Mouse (Mus musculus) lung, embryonic 16.5 days (tissue): ENCODE measurements around the gene Pcca. TPM values are rescaled to one million over a fixed set of nuclear protein-coding genes. Genes with fewer than 3 reads are reported as not detected.
"Not testable (repeated sequence)": the region's sequence is repeated elsewhere in the genome, so short reads cannot be mapped to it uniquely, and the experiment has no call there.

Source experiments
- ATAC-seq: fragments of 200-750 bp; cut with Nextera tagmentation; 2 replicates; pipeline ENCODE4 v1.8.0; 2017; ENCODE audit warnings: low read depth, mild to moderate bottlenecking, moderate library complexity
- H3K27ac ChIP-seq: fragments of 300-500 bp; sonication (generic); 2 replicates; pipeline ENCODE4 v1.5.1; 2014; ENCODE audit warnings: mild to moderate bottlenecking, control low read depth, low read length
- H3K27me3 ChIP-seq: fragments of 300-500 bp; sonication (generic); 2 replicates; pipeline ENCODE4 v1.6.1; 2014; ENCODE audit warnings: low read depth, low read length, mixed read lengths; ENCODE audit not compliant: control insufficient read depth, insufficient read depth
- H3K36me3 ChIP-seq: fragments of 300-500 bp; sonication (generic); 2 replicates; pipeline ENCODE4 v1.6.1; 2014; ENCODE audit warnings: low read length; ENCODE audit not compliant: control insufficient read depth, insufficient read depth
- H3K4me1 ChIP-seq: fragments of 300-500 bp; sonication (generic); replicated peaks from 2 replicates; pipeline ENCODE4 v1.6.1; 2014; ENCODE audit warnings: low read length, mixed read lengths; ENCODE audit not compliant: control insufficient read depth, insufficient read depth
- H3K4me2 ChIP-seq: fragments of 300-500 bp; sonication (generic); 2 replicates; pipeline ENCODE4 v1.6.1; 2014; ENCODE audit warnings: low read depth, low read length, control low read depth
- H3K4me3 ChIP-seq: fragments of 300-500 bp; sonication (generic); 2 replicates; pipeline ENCODE4 v1.5.1; 2014; ENCODE audit warnings: mild to moderate bottlenecking, low read length, control low read depth
- H3K9ac ChIP-seq: fragments of 300-500 bp; sonication (generic); 2 replicates; pipeline ENCODE4 v1.6.1; 2014; ENCODE audit warnings: low read length, control low read depth
- H3K9me3 ChIP-seq: fragments of 300-500 bp; sonication (generic); 2 replicates; pipeline ENCODE4 v1.6.1; 2016; ENCODE audit warnings: low read length; ENCODE audit not compliant: control insufficient read depth
- WGBS: fragments of 180-500 bp; shearing (Covaris S2); extraction: QIAGEN DNeasy Blood & Tissue Kit; methylation state at CpG from one replicate; pipeline ENCODE4 v1.1.7; 2014; 5-methylcytosine and 5-hydroxymethylcytosine counted together
- polyA plus RNA-seq: library from polyadenylated mRNA; unstranded; fragments of >200 nt; fragmentation: Nextera tagmentation; extraction: Ambion mirVana; gene quantifications from 2 replicates; pipeline ENCODE4 v1.2.1, GENCODE M21; 2015

Pcca gene
- polyA plus RNA-seq, 1 experiment from 2014 or later, result 19.0 TPM

DNA sequence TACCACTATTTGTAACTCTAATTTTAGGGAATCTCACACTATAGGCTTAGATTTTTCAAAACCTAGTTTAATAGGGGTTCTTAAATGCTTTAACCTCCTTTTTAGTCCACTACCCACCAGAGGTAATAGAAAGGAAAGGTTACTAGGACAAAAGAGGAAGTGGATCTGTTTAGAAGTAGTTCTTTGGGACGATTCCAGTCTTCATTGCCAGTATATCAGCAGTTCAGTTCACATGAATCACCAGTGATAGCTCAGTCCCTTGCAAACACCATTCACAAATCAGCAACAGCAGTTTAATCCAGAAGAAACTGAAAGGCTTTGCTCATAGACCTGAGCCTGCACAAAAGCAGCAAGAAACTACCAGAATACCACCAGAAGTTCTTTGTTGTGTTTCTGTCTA is 14.8 kb downstream of the Pcca start:
- H3K4me2 ChIP-seq, result no peak overlapping the region
- H3K4me3 ChIP-seq, result no peak overlapping the region
- no peaks in the 10 kb centered on the region for H3K36me3 ChIP-seq
- H3K27me3 ChIP-seq, result no peaks in the 10 kb centered on the region
- 74% methylated on average over 1 of the region's 1 CpGs for WGBS
- H3K9me3 ChIP-seq, result peaks cover 2% of the 10 kb centered on the region; the same call in 1 of the 2 replicates
- no peak for ATAC-seq
- no peak overlapping the region for H3K9ac ChIP-seq
- H3K4me1 ChIP-seq, result no peaks in the 10 kb centered on the region
- no peak overlapping the region for H3K27ac ChIP-seq

- Histone ChIP-seq H3K4me2 (no peak overlapping the region), H3K36me3 (no peaks in the 10 kb centered on the region), H3K9ac (no peak overlapping the region), H3K27me3 (no peaks in the 10 kb centered on the region), H3K27ac (no peak overlapping the region), H3K9me3 (peaks cover 2% of the 10 kb centered on the region; the same call in 1 of the 2 replicates), H3K4me3 (no peak overlapping the region), H3K4me1 (no peaks in the 10 kb centered on the region)
- no peak for ATAC-seq
- 56% methylated on average over 7 of the region's 7 CpGs for WGBS
Observed at GRCm38 (mm10) chr14:122552761-122553445, 18.8 kb downstream of the Pcca start.

GRCm38 (mm10) chr14:122557353-122557752 is 23.2 kb downstream of the Pcca start:
- ATAC-seq, result no peak
- Histone ChIP-seq H3K27ac (no peak overlapping the region), H3K9ac (no peak overlapping the region), H3K9me3 (no peaks in the 10 kb centered on the region), H3K4me1 (no peaks in the 10 kb centered on the region), H3K27me3 (no peaks in the 10 kb centered on the region), H3K4me3 (no peak overlapping the region), H3K4me2 (no peak overlapping the region), H3K36me3 (no peaks in the 10 kb centered on the region)
- WGBS, result 84% methylated on average over 9 of the region's 9 CpGs

DNA sequence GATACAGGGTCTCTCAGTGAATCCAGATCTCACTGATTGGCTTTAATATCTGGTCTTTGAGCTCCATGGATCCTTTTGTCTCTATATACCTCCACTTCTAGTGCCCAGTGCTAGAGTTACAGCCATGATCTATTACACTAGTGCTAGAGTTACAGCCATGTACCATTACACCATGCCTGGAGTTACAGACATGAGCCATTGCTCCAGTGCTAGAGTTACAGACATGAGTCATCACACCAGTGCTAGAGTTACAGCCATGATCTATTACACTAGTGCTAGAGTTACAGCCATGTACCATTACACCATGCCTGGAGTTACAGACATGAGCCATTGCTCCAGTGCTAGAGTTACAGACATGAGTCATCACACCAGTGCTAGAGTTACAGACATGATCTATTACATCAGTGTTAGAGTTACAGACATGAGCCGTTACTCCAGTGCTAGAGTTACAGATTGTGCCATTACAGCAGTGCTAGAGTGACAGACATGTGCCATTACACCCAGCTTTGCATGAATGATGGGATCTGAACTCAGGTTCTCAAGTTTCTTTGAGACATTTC is 26.8 kb downstream of the Pcca start:
- not testable (repeated sequence) for H3K4me2 ChIP-seq, H3K36me3 ChIP-seq, H3K9ac ChIP-seq, ATAC-seq, H3K9me3 ChIP-seq, H3K27me3 ChIP-seq, H3K27ac ChIP-seq, H3K4me1 ChIP-seq, H3K4me3 ChIP-seq
- WGBS, result 73% methylated on average over 1 of the region's 1 CpGs

- H3K27me3 ChIP-seq, result no peaks in the 10 kb centered on the region
- ATAC-seq, result no peak
- H3K4me3 ChIP-seq, result no peak overlapping the region
- H3K4me2 ChIP-seq, result no peak overlapping the region
- no peak overlapping the region for H3K27ac ChIP-seq
- no peaks in the 10 kb centered on the region for H3K36me3 ChIP-seq
- no peaks in the 10 kb centered on the region for H3K9me3 ChIP-seq
- no peak overlapping the region for H3K9ac ChIP-seq
- 84% methylated on average over 9 of the region's 9 CpGs for WGBS
- H3K4me1 ChIP-seq, result no peaks in the 10 kb centered on the region
Observed at GRCm38 (mm10) chr14:122570862-122571261, 36.7 kb downstream of the Pcca start.

GRCm38 (mm10) chr14:122574064-122574751 is 40.1 kb downstream of the Pcca start:
- H3K9ac ChIP-seq, result no peak overlapping the region
- H3K4me3 ChIP-seq, result no peak overlapping the region
- ATAC-seq, result no peak
- 82% methylated on average over 7 of the region's 7 CpGs for whole genome bisulfite sequencing
- no peaks in the 10 kb centered on the region for H3K36me3 ChIP-seq
- peaks cover 4% of the 10 kb centered on the region; the same call in 1 of the 2 replicates for H3K9me3 ChIP-seq
- H3K4me1 ChIP-seq, result no peaks in the 10 kb centered on the region
- H3K27ac ChIP-seq, result no peak overlapping the region
- no peaks in the 10 kb centered on the region for H3K27me3 ChIP-seq
- no peak overlapping the region for H3K4me2 ChIP-seq

DNA sequence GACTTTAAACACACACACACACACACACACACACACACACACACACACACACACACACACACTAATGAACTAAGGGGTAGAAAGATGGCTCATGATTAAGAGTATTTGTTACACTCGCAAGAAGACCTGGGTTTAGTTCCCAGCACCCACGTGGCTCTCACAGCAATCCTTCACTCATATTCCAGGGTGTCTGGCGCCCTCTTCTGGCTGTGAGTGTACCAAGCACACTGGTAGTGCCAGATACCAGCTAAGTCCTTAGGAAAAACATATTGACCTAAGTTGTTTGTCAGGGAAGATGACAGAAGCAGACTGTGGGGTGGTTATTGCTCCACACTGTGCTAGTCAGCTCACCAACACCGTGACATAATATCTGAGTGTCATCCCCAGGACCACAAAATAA is 43.7 kb downstream of the Pcca start:
- no peak overlapping the region for H3K4me2 ChIP-seq
- 83% methylated on average over 4 of the region's 4 CpGs for WGBS
- no peaks in the 10 kb centered on the region for H3K27me3 ChIP-seq
- no peak overlapping the region for H3K9ac ChIP-seq
- no peak for ATAC-seq
- H3K36me3 ChIP-seq, result no peaks in the 10 kb centered on the region
- H3K9me3 ChIP-seq, result peaks cover 4% of the 10 kb centered on the region; the same call in 1 of the 2 replicates
- H3K4me3 ChIP-seq, result no peak overlapping the region
- no peaks in the 10 kb centered on the region for H3K4me1 ChIP-seq
- no peak overlapping the region for H3K27ac ChIP-seq

DNA sequence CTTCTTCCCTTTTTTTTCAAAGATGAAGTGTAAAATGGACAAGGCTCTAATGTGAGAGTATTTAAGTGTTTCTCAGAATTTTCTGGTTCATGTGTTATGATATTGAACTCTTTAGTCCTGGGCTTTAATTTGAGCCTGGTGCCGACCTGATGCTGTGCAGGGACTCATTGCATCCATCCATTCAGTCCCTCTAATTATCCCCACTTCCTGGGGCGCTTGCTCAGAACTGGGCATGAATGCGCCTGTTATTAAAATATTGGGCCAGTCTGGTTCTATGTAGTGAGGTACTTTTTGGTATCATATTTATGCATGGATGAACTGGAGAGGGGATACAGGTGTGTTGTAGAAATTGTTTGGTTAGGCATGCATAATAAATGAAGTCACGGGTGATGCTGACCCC is 47.9 kb downstream of the Pcca start:
- 80% methylated on average over 4 of the region's 4 CpGs for WGBS

DNA sequence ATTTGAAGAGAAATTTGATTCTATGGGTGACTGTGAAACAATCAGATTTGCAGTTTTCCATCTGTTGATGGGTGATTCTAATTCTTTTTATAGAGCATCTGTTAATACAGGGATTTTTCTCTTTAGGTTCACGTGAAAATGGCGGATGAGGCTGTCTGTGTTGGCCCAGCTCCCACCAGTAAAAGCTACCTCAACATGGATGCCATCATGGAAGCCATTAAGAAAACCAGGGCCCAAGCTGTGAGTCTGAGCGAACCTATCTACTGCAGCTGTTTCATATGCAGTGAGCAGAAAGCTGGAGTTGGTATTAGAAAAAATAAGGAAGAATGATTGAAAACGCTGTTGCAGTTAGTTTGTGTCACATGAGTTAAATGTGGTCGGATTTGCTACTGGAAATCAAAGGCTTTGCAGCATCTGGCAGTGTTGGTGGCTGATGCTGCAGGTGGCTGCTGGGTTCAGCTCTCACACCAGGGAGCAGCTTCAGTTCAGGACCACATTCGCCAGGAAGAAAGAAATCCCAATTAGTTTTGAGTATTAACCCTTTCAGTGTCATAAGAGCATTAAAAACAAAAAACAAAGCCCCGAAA is 48.5 kb downstream of the Pcca start:
- Histone ChIP-seq H3K4me3 (no peak overlapping the region), H3K9me3 (peaks cover 4% of the 10 kb centered on the region; the same call in 1 of the 2 replicates), H3K27me3 (no peaks in the 10 kb centered on the region), H3K27ac (no peak overlapping the region), H3K4me2 (no peak overlapping the region), H3K36me3 (no peaks in the 10 kb centered on the region), H3K9ac (no peak overlapping the region), H3K4me1 (no peaks in the 10 kb centered on the region)
- 74% methylated on average over 7 of the region's 7 CpGs for WGBS
- no peak for ATAC-seq

More for the DNA sequence above, 47.9 kb downstream of the Pcca start:
- no peak for ATAC-seq
- H3K9ac ChIP-seq, result no peak overlapping the region
- no peaks in the 10 kb centered on the region for H3K27me3 ChIP-seq
- H3K4me1 ChIP-seq, result no peaks in the 10 kb centered on the region
- no peak overlapping the region for H3K4me3 ChIP-seq
- no peak overlapping the region for H3K4me2 ChIP-seq
- no peaks in the 10 kb centered on the region for H3K36me3 ChIP-seq
- H3K9me3 ChIP-seq, result peaks cover 4% of the 10 kb centered on the region; the same call in 1 of the 2 replicates
- H3K27ac ChIP-seq, result no peak overlapping the region
